Mouse (Mus musculus): ENCODE data around the gene Ermard. TPM values are rescaled to one million over a fixed set of nuclear protein-coding genes. Genes with fewer than 3 reads are reported as not detected.
A peak's percentile ranks its signal among the peaks of the same experiment; 100 is the strongest.
"Not testable (repeated sequence)": the region's sequence is repeated elsewhere in the genome, so short reads cannot be mapped to it uniquely, and the experiment has no call there.

Gene Ermard
- 71.7 and 72.2 TPM in 2 replicates for polyA plus RNA-seq (2012; rRNA removed)

GRCm38 (mm10) chr17:15041175-15041729, at the start of gene Ermard, which contains the start of the genes Tcte3 and Gm3448:
Gene Ermard, plus strand, starts transcription at chr17:15041208.
Gene Tcte3, minus strand, starts transcription at chr17:15041488.
Gene Gm3448, minus strand, starts transcription at chr17:15041537.
- DNase-seq (ENCODE audit: extremely low spot score in 1 of 2, low spot score in 1 of 2) = not testable (repeated sequence)

- DNase-seq (ENCODE audit: extremely low spot score in 1 of 2, low spot score in 1 of 2) = not testable (repeated sequence)
Measured at GRCm38 (mm10) chr17:14992522-14993138, 48.4 kb upstream of the Ermard start.

GRCm38 (mm10) chr17:14993139-14993832, 47.7 kb upstream of the Ermard start:
- not testable (repeated sequence) for DNase-seq (ENCODE audit: extremely low spot score in 1 of 2, low spot score in 1 of 2)

GRCm38 (mm10) chr17:14994140-14994539, 46.9 kb upstream of the Ermard start:
- not testable (repeated sequence) for DNase-seq (ENCODE audit: extremely low spot score in 1 of 2, low spot score in 1 of 2)

GRCm38 (mm10) chr17:15000047-15000446, 41.0 kb upstream of the Ermard start:
- DNase-seq (ENCODE audit: extremely low spot score in 1 of 2, low spot score in 1 of 2) = not testable (repeated sequence)

- DNase-seq (ENCODE audit: extremely low spot score in 1 of 2, low spot score in 1 of 2) = not testable (repeated sequence)
Measured at GRCm38 (mm10) chr17:15009088-15009487, 31.9 kb upstream of the Ermard start.

- not testable (repeated sequence) for DNase-seq (ENCODE audit: extremely low spot score in 1 of 2, low spot score in 1 of 2)
Measured at GRCm38 (mm10) chr17:15009706-15010413, 31.1 kb upstream of the Ermard start, which contains the start of gene Gm3435. Gene Gm3435, plus strand, starts transcription at chr17:15010176.

GRCm38 (mm10) chr17:15021503-15022220, 19.3 kb upstream of the Ermard start:
- peak; percentile 5 to 18 for DNase-seq (ENCODE audit: extremely low spot score in 1 of 2, low spot score in 1 of 2)

- DNase-seq (ENCODE audit: extremely low spot score in 1 of 2, low spot score in 1 of 2) = not testable (repeated sequence)
Measured at GRCm38 (mm10) chr17:15023878-15024492, 17.0 kb upstream of the Ermard start.

- DNase-seq (ENCODE audit: extremely low spot score in 1 of 2, low spot score in 1 of 2) = not testable (repeated sequence)
Measured at GRCm38 (mm10) chr17:15024502-15025193, 16.4 kb upstream of the Ermard start.

GRCm38 (mm10) chr17:15025513-15025912, 15.5 kb upstream of the Ermard start:
- not testable (repeated sequence) for DNase-seq (ENCODE audit: extremely low spot score in 1 of 2, low spot score in 1 of 2)

GRCm38 (mm10) chr17:15031414-15031813, 9.6 kb upstream of the Ermard start:
- DNase-seq (ENCODE audit: extremely low spot score in 1 of 2, low spot score in 1 of 2) = not testable (repeated sequence)

GRCm38 (mm10) chr17:15040455-15040854, 553 bp upstream of the Ermard start:
- DNase-seq (ENCODE audit: extremely low spot score in 1 of 2, low spot score in 1 of 2) = not testable (repeated sequence)

GRCm38 (mm10) chr17:15050338-15050737, 9.3 kb downstream of the Ermard start:
- not testable (repeated sequence) for DNase-seq (ENCODE audit: extremely low spot score in 1 of 2, low spot score in 1 of 2)

- not testable (repeated sequence) for DNase-seq (ENCODE audit: extremely low spot score in 1 of 2, low spot score in 1 of 2)
Measured at GRCm38 (mm10) chr17:15052766-15053165, 11.8 kb downstream of the Ermard start.

GRCm38 (mm10) chr17:15053183-15053828, 12.3 kb downstream of the Ermard start:
- DNase-seq (ENCODE audit: extremely low spot score in 1 of 2, low spot score in 1 of 2) = not testable (repeated sequence)

- DNase-seq (ENCODE audit: extremely low spot score in 1 of 2, low spot score in 1 of 2) = not testable (repeated sequence)
Measured at GRCm38 (mm10) chr17:15053829-15054200, 12.8 kb downstream of the Ermard start.

GRCm38 (mm10) chr17:15055925-15056324, 14.9 kb downstream of the Ermard start:
- peak; percentile 43 to 54 for DNase-seq (ENCODE audit: extremely low spot score in 1 of 2, low spot score in 1 of 2)

Data from frontal cortex, adult 2 months (tissue).